Mouse (Mus musculus) limb, embryonic 12.5 days (tissue): ENCODE data around the gene Msi2. TPM values are rescaled to one million over a fixed set of nuclear protein-coding genes. Genes with fewer than 3 reads are reported as not detected.

Experiments
- ATAC-seq: fragments of 200-750 bp; cut with Nextera tagmentation; 2 replicates; pipeline ENCODE4 v1.8.0; 2017; ENCODE audit warnings: low read depth, moderate TSS enrichment; ENCODE audit not compliant: insufficient number of reproducible peaks, insufficient read depth, low FRiP score, low TSS enrichment
- H3K27ac ChIP-seq: fragments of 300-500 bp; sonication (generic); 2 replicates; pipeline ENCODE4 v1.5.1; 2016; ENCODE audit warnings: mild to moderate bottlenecking, moderate library complexity
- H3K27me3 ChIP-seq: fragments of 300-500 bp; sonication (generic); 2 replicates; pipeline ENCODE4 v1.6.1; 2016; ENCODE audit warnings: mild to moderate bottlenecking, moderate library complexity
- H3K36me3 ChIP-seq: fragments of 300-500 bp; sonication (generic); 2 replicates; pipeline ENCODE4 v1.6.1; 2016; ENCODE audit warnings: mild to moderate bottlenecking, moderate library complexity
- H3K4me1 ChIP-seq: fragments of 300-500 bp; sonication (generic); replicated peaks from 2 replicates; pipeline ENCODE4 v1.6.1; 2016
- H3K4me2 ChIP-seq: fragments of 300-500 bp; sonication (generic); 2 replicates; pipeline ENCODE4 v1.6.1; 2016; ENCODE audit warnings: mild to moderate bottlenecking, moderate library complexity
- H3K4me3 ChIP-seq: fragments of 300-500 bp; sonication (generic); replicated peaks from 2 replicates; pipeline ENCODE4 v1.5.1; 2016; ENCODE audit warnings: mild to moderate bottlenecking
- H3K9ac ChIP-seq: fragments of 300-500 bp; sonication (generic); replicated peaks from 2 replicates; pipeline ENCODE4 v1.6.1; 2016; ENCODE audit warnings: mild to moderate bottlenecking, moderate library complexity
- H3K9me3 ChIP-seq: fragments of 300-500 bp; sonication (generic); 2 replicates; pipeline ENCODE4 v1.6.1; 2016; ENCODE audit warnings: mild to moderate bottlenecking, moderate library complexity
- WGBS: fragments of 180-500 bp; shearing (Covaris S2); methylation state at CpG from one replicate; pipeline ENCODE4 v1.1.7; 2016; 5-methylcytosine and 5-hydroxymethylcytosine counted together
- polyA plus RNA-seq: library from polyadenylated mRNA; unstranded; fragments of >200 nt; fragmentation: Nextera tagmentation; extraction: Ambion mirVana; gene quantifications from 2 replicates; pipeline ENCODE4 v1.2.1, GENCODE M21; 2016

Msi2 gene
- polyA plus RNA-seq, 1 experiment from 2014 or later: 24.0 TPM

GRCm38 (mm10) chr11:88610112-88610511 lies 108.2 kb downstream of the Msi2 start:
- Histone ChIP-seq H3K4me3 (no peak overlapping the region), H3K4me2 (no peak overlapping the region), H3K27me3 (peaks cover 12% of the 10 kb centered on the region), H3K36me3 (peaks cover 4% of the 10 kb centered on the region; the same call in 1 of the 2 replicates), H3K4me1 (peaks cover 24% of the 10 kb centered on the region), H3K9me3 (no peaks in the 10 kb centered on the region), H3K27ac (no peak overlapping the region), H3K9ac (no peak overlapping the region)
- no peak for ATAC-seq
- WGBS: 94% methylated on average over 1 of the region's 1 CpGs

- ATAC-seq: no peak
- 53% methylated on average over 4 of the region's 4 CpGs for WGBS
- peaks cover 21% of the 10 kb centered on the region for H3K4me1 ChIP-seq
- H3K27me3 ChIP-seq: peaks cover 13% of the 10 kb centered on the region
- no peak overlapping the region for H3K27ac ChIP-seq
- H3K9ac ChIP-seq: no peak overlapping the region
- peaks cover 4% of the 10 kb centered on the region; the same call in 1 of the 2 replicates for H3K36me3 ChIP-seq
- H3K4me3 ChIP-seq: no peak overlapping the region
- no peak overlapping the region for H3K4me2 ChIP-seq
- H3K9me3 ChIP-seq: no peaks in the 10 kb centered on the region
Observed at GRCm38 (mm10) chr11:88608584-88608983, 109.7 kb downstream of the Msi2 start.

GRCm38 (mm10) chr11:88607725-88608383 lies 110.5 kb downstream of the Msi2 start:
- no peaks in the 10 kb centered on the region for H3K9me3 ChIP-seq
- no peak overlapping the region for H3K4me2 ChIP-seq
- WGBS: 83% methylated on average over 12 of the region's 12 CpGs
- H3K27me3 ChIP-seq: peaks cover 12% of the 10 kb centered on the region
- H3K9ac ChIP-seq: no peak overlapping the region
- no peak overlapping the region for H3K4me3 ChIP-seq
- H3K36me3 ChIP-seq: peaks cover 8% of the 10 kb centered on the region; the same call in 1 of the 2 replicates
- ATAC-seq: no peak
- no peak overlapping the region for H3K27ac ChIP-seq
- peaks cover 19% of the 10 kb centered on the region for H3K4me1 ChIP-seq

GRCm38 (mm10) chr11:88605771-88606170 lies 112.5 kb downstream of the Msi2 start:
- no peak overlapping the region for H3K27ac ChIP-seq
- H3K36me3 ChIP-seq: peaks cover 26% of the 10 kb centered on the region; the same call in 1 of the 2 replicates
- H3K4me3 ChIP-seq: no peak overlapping the region
- H3K4me2 ChIP-seq: no peak overlapping the region
- H3K9me3 ChIP-seq: no peaks in the 10 kb centered on the region
- no peak overlapping the region for H3K9ac ChIP-seq
- H3K4me1 ChIP-seq: peaks cover 30% of the 10 kb centered on the region
- H3K27me3 ChIP-seq: peaks cover 10% of the 10 kb centered on the region; the same call in 1 of the 2 replicates
- WGBS: 83% methylated on average over 6 of the region's 6 CpGs
- ATAC-seq: no peak

- peaks cover 36% of the 10 kb centered on the region for H3K4me1 ChIP-seq
- no peaks in the 10 kb centered on the region for H3K9me3 ChIP-seq
- H3K27me3 ChIP-seq: peaks cover 10% of the 10 kb centered on the region; the same call in 1 of the 2 replicates
- ATAC-seq: no peak
- H3K9ac ChIP-seq: no peak overlapping the region
- peaks cover 26% of the 10 kb centered on the region; the same call in 1 of the 2 replicates for H3K36me3 ChIP-seq
- WGBS: 63% methylated on average over 12 of the region's 12 CpGs
- H3K4me3 ChIP-seq: no peak overlapping the region
- H3K27ac ChIP-seq: no peak overlapping the region
- no peak overlapping the region for H3K4me2 ChIP-seq
Observed at GRCm38 (mm10) chr11:88605098-88605525, 113.2 kb downstream of the Msi2 start.

GRCm38 (mm10) chr11:88604635-88605034 lies 113.7 kb downstream of the Msi2 start:
- Histone ChIP-seq H3K4me3 (no peak overlapping the region), H3K9ac (no peak overlapping the region)

GRCm38 (mm10) chr11:88603366-88603765 lies 114.9 kb downstream of the Msi2 start:
- H3K27me3 ChIP-seq: peaks cover 10% of the 10 kb centered on the region; the same call in 1 of the 2 replicates
- no peak for ATAC-seq
- 69% methylated on average over 11 of the region's 11 CpGs for WGBS
- peaks cover 26% of the 10 kb centered on the region; the same call in 1 of the 2 replicates for H3K36me3 ChIP-seq
- H3K27ac ChIP-seq: 0 out of 2 replicates have a peak overlapping the region, but pooled peaks have one; percentile 17
- no peak overlapping the region for H3K4me3 ChIP-seq
- H3K4me1 ChIP-seq: peaks cover 38% of the 10 kb centered on the region
- no peaks in the 10 kb centered on the region for H3K9me3 ChIP-seq
- no peak overlapping the region for H3K9ac ChIP-seq
- H3K4me2 ChIP-seq: no peak overlapping the region

More at GRCm38 (mm10) chr11:88604635-88605034, 113.7 kb downstream of the Msi2 start:
- peaks cover 38% of the 10 kb centered on the region for H3K4me1 ChIP-seq
- H3K4me2 ChIP-seq: no peak overlapping the region
- no peak for ATAC-seq
- no peaks in the 10 kb centered on the region for H3K9me3 ChIP-seq
- peaks cover 26% of the 10 kb centered on the region; the same call in 1 of the 2 replicates for H3K36me3 ChIP-seq
- WGBS: 72% methylated on average over 2 of the region's 2 CpGs
- H3K27ac ChIP-seq: no peak overlapping the region
- peaks cover 10% of the 10 kb centered on the region; the same call in 1 of the 2 replicates for H3K27me3 ChIP-seq

- H3K36me3 ChIP-seq: peaks cover 26% of the 10 kb centered on the region; the same call in 1 of the 2 replicates
- no peak overlapping the region for H3K4me2 ChIP-seq
- H3K4me3 ChIP-seq: no peak overlapping the region
- H3K4me1 ChIP-seq: peaks cover 45% of the 10 kb centered on the region
- WGBS: 31% methylated on average over 7 of the region's 7 CpGs
- no peaks in the 10 kb centered on the region for H3K9me3 ChIP-seq
- no peak for ATAC-seq
- no peak overlapping the region for H3K27ac ChIP-seq
- H3K9ac ChIP-seq: no peak overlapping the region
- H3K27me3 ChIP-seq: peaks cover 10% of the 10 kb centered on the region; the same call in 1 of the 2 replicates
Observed at GRCm38 (mm10) chr11:88602471-88603120, 115.7 kb downstream of the Msi2 start.

GRCm38 (mm10) chr11:88600194-88600593 lies 118.1 kb downstream of the Msi2 start:
- peaks cover 59% of the 10 kb centered on the region for H3K4me1 ChIP-seq
- no peak overlapping the region for H3K4me3 ChIP-seq
- H3K27me3 ChIP-seq: peaks cover 2% of the 10 kb centered on the region; the same call in 1 of the 2 replicates
- H3K9ac ChIP-seq: no peak overlapping the region
- 88% methylated on average over 3 of the region's 3 CpGs for WGBS
- no peak overlapping the region for H3K27ac ChIP-seq
- no peak overlapping the region for H3K4me2 ChIP-seq
- ATAC-seq: no peak
- no peaks in the 10 kb centered on the region for H3K9me3 ChIP-seq
- H3K36me3 ChIP-seq: peaks cover 26% of the 10 kb centered on the region; the same call in 1 of the 2 replicates

GRCm38 (mm10) chr11:88599332-88600130 lies 118.8 kb downstream of the Msi2 start:
- Histone ChIP-seq H3K27me3 (no peaks in the 10 kb centered on the region), H3K9me3 (no peaks in the 10 kb centered on the region), H3K36me3 (peaks cover 26% of the 10 kb centered on the region; the same call in 1 of the 2 replicates), H3K4me3 (no peak overlapping the region), H3K27ac (peak overlapping the region; percentile 41; the same call in 1 of the 2 replicates), H3K4me1 (peaks cover 65% of the 10 kb centered on the region), H3K9ac (no peak overlapping the region), H3K4me2 (peak overlapping the region; percentile 19)
- no peak for ATAC-seq
- WGBS: 35% methylated on average over 17 of the region's 17 CpGs

- H3K4me3 ChIP-seq: no peak overlapping the region
- no peak for ATAC-seq
- no peaks in the 10 kb centered on the region for H3K27me3 ChIP-seq
- H3K4me2 ChIP-seq: no peak overlapping the region
- WGBS: 44% methylated on average over 3 of the region's 3 CpGs
- peak overlapping the region; percentile 41 for H3K27ac ChIP-seq
- no peaks in the 10 kb centered on the region for H3K9me3 ChIP-seq
- peaks cover 67% of the 10 kb centered on the region for H3K4me1 ChIP-seq
- peaks cover 24% of the 10 kb centered on the region; the same call in 1 of the 2 replicates for H3K36me3 ChIP-seq
- no peak overlapping the region for H3K9ac ChIP-seq
Observed at GRCm38 (mm10) chr11:88598848-88599175, 119.5 kb downstream of the Msi2 start.
